Mouse (Mus musculus) stomach, embryonic 15.5 days (tissue): Measurements from ENCODE around the gene Hmgb1. TPM values are rescaled to one million over a fixed set of nuclear protein-coding genes. Genes with fewer than 3 reads are reported as not detected.
A peak's percentile ranks its signal among the peaks of the same experiment; 100 is the strongest.

Experiments
- ATAC-seq: fragments of 200-750 bp; cut with Nextera tagmentation; 2 replicates; pipeline ENCODE4 v1.8.0; 2017; ENCODE audit warnings: low read depth, moderate number of reproducible peaks, moderate TSS enrichment; ENCODE audit not compliant: insufficient read depth, low FRiP score
- H3K27ac ChIP-seq: fragments of 300-500 bp; sonication (generic); 2 replicates; pipeline ENCODE4 v1.5.1; 2015; ENCODE audit warnings: mild to moderate bottlenecking, inconsistent platforms
- H3K27me3 ChIP-seq: fragments of 300-500 bp; sonication (generic); replicated peaks from 2 replicates; pipeline ENCODE4 v1.6.1; 2015; ENCODE audit warnings: inconsistent platforms
- H3K36me3 ChIP-seq: fragments of 300-500 bp; sonication (generic); 2 replicates; pipeline ENCODE4 v1.6.1; 2015; ENCODE audit warnings: inconsistent platforms
- H3K4me1 ChIP-seq: fragments of 300-500 bp; sonication (generic); 2 replicates; pipeline ENCODE4 v1.6.1; 2015; ENCODE audit warnings: inconsistent platforms
- H3K4me2 ChIP-seq: fragments of 300-500 bp; sonication (generic); 2 replicates; pipeline ENCODE4 v1.6.1; 2015; ENCODE audit warnings: mild to moderate bottlenecking, inconsistent platforms
- H3K4me3 ChIP-seq: fragments of 300-500 bp; sonication (generic); replicated peaks from 2 replicates; pipeline ENCODE4 v1.5.1; 2015; ENCODE audit warnings: inconsistent platforms
- H3K9ac ChIP-seq: fragments of 300-500 bp; sonication (generic); 2 replicates; pipeline ENCODE4 v1.6.1; 2015; ENCODE audit warnings: inconsistent platforms
- H3K9me3 ChIP-seq: fragments of 300-500 bp; sonication (generic); 2 replicates; pipeline ENCODE4 v1.6.1; 2016; ENCODE audit warnings: inconsistent platforms
- WGBS: fragments of 180-500 bp; shearing (Covaris S2); methylation state at CpG from one replicate; pipeline ENCODE4 v1.1.7; 2015; 5-methylcytosine and 5-hydroxymethylcytosine counted together
- polyA plus RNA-seq: library from polyadenylated mRNA; unstranded; fragments of >200 nt; fragmentation: Nextera tagmentation; extraction: Ambion mirVana; gene quantifications from 2 replicates; pipeline ENCODE4 v1.2.1, GENCODE M21; 2015

Gene Hmgb1
- polyA plus RNA-seq, 1 experiment from 2014 or later = 1,237 TPM

GRCm38 (mm10) chr5:149114034-149114433 lies 70.3 kb downstream of the Hmgb1 start:
- Histone ChIP-seq H3K4me2 (no peak overlapping the region), H3K36me3 (no peaks in the 10 kb centered on the region), H3K9ac (no peak overlapping the region), H3K4me1 (no peaks in the 10 kb centered on the region), H3K4me3 (no peak overlapping the region), H3K27ac (no peak overlapping the region), H3K27me3 (no peaks in the 10 kb centered on the region), H3K9me3 (no peaks in the 10 kb centered on the region)
- 72% methylated on average over 7 of the region's 7 CpGs for WGBS
- ATAC-seq = no peak

DNA sequence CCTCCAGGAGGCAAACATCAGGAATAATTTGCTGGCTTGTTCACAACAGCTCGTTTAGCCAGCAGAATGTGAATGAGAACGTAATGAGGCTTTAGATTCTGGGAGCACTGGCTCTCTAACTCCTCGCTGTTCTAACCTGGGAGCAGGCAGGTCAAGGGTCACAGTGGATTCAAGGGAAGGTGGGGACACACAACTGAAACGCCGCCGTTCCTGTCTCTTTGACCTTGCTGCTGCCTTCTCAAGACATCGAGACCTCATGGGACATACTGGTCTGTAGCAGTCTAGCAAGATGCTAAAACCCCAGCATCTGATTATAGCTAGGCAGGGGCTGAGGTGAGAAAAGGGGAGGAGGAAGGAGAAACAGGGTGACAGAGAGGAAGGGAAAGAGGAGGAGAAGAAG lies 70.8 kb downstream of the Hmgb1 start:
- Histone ChIP-seq H3K27ac (no peak overlapping the region), H3K4me1 (no peaks in the 10 kb centered on the region), H3K4me3 (no peak overlapping the region), H3K36me3 (no peaks in the 10 kb centered on the region), H3K27me3 (no peaks in the 10 kb centered on the region), H3K9ac (no peak overlapping the region), H3K9me3 (no peaks in the 10 kb centered on the region), H3K4me2 (no peak overlapping the region)
- WGBS = 75% methylated on average over 7 of the region's 7 CpGs
- no peak for ATAC-seq

DNA sequence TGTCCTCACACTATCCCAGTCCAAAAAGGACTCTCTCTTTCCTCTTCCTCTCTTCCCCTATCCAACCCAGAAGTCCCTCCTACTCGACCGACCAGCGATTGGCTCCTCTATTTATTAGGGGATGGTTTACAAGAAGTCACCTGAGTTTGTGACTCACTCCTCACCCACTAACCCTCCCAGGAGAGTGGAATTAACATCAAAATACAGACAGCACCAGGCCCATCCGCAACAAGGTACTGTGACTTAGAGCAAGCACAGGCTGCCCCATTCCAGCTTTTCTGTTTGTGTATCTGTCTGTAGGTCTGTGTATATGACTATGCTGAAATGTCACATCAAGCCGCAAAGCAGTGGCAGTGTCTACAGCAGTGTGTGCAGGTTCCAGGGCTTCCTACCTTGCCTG lies 71.7 kb downstream of the Hmgb1 start:
- ATAC-seq = no peak
- 70% methylated on average over 5 of the region's 5 CpGs for WGBS
- no peaks in the 10 kb centered on the region for H3K4me1 ChIP-seq
- H3K36me3 ChIP-seq = no peaks in the 10 kb centered on the region
- no peak overlapping the region for H3K9ac ChIP-seq
- no peak overlapping the region for H3K4me3 ChIP-seq
- no peak overlapping the region for H3K4me2 ChIP-seq
- no peaks in the 10 kb centered on the region for H3K9me3 ChIP-seq
- H3K27ac ChIP-seq = no peak overlapping the region
- H3K27me3 ChIP-seq = no peaks in the 10 kb centered on the region

- Histone ChIP-seq H3K9me3 (no peaks in the 10 kb centered on the region), H3K36me3 (no peaks in the 10 kb centered on the region), H3K4me3 (no peak overlapping the region), H3K27me3 (no peaks in the 10 kb centered on the region), H3K4me2 (no peak overlapping the region), H3K27ac (no peak overlapping the region), H3K9ac (no peak overlapping the region), H3K4me1 (no peaks in the 10 kb centered on the region)
- ATAC-seq = no peak
- 79% methylated on average over 3 of the region's 3 CpGs for WGBS
Measured at GRCm38 (mm10) chr5:149109220-149109619, 75.1 kb downstream of the Hmgb1 start.

DNA sequence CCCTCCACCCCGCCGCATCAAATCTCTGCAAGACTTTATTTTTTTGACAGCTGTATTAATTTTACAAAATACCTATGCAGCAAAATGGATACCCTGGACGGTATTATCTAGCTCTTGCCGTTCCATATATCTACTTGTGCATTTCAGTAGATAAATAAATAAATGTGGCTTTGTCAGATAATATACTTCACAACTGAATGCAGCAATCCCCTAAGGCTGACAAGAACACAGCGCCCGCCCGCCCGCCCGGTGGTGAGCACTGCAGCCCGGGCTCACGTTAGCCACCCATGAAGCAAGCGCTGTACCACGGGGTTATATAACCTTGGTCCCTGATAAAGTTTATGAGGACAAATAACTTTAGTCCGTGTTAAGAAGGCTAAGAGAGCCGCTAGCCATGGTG lies 76.1 kb downstream of the Hmgb1 start:
- H3K4me3 ChIP-seq = no peak overlapping the region
- H3K27ac ChIP-seq = no peak overlapping the region
- H3K9me3 ChIP-seq = no peaks in the 10 kb centered on the region
- no peaks in the 10 kb centered on the region for H3K4me1 ChIP-seq
- H3K9ac ChIP-seq = no peak overlapping the region
- ATAC-seq = peak; percentile 36; the same call in 1 of the 2 replicates
- 72% methylated on average over 15 of the region's 15 CpGs for WGBS
- no peaks in the 10 kb centered on the region for H3K27me3 ChIP-seq
- H3K36me3 ChIP-seq = no peaks in the 10 kb centered on the region
- H3K4me2 ChIP-seq = no peak overlapping the region

- Histone ChIP-seq H3K9ac (no peak overlapping the region), H3K27ac (no peak overlapping the region), H3K4me2 (no peak overlapping the region), H3K27me3 (no peaks in the 10 kb centered on the region), H3K9me3 (no peaks in the 10 kb centered on the region), H3K4me3 (no peak overlapping the region), H3K4me1 (no peaks in the 10 kb centered on the region), H3K36me3 (no peaks in the 10 kb centered on the region)
- ATAC-seq = no peak
- 41% methylated on average over 3 of the region's 3 CpGs for WGBS
Measured at GRCm38 (mm10) chr5:149107566-149107965, 76.7 kb downstream of the Hmgb1 start.

DNA sequence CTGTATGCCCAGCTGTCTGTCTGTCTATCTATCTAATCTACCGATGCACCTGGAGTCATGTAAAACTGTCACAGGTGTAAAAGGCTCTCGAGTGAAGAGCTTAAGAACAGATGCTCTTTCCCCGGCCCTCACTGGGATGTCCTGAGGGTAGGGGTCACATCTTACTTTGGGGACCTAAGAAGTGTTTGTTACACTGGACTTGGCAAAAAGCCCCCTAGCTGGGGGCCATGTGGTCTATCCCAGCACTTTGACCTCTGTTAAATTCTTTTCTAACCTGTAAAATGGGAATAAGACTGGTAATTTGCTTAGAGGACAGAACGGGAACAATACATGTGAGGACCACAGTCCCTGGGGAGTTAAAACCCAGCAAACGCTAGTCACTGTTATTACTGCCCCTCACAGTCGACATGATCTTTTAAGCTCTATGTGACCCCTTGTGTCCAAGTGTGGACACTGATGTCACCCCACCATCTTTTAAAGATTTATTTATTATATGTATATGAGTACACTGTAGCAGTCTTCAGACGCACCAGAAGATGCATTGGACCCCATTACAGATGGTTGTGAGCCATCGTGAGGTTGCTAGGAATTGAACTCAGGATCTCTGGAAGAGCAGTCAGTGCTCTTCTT lies 80.1 kb downstream of the Hmgb1 start:
- H3K36me3 ChIP-seq = no peaks in the 10 kb centered on the region
- WGBS = 81% methylated on average over 8 of the region's 8 CpGs

DNA sequence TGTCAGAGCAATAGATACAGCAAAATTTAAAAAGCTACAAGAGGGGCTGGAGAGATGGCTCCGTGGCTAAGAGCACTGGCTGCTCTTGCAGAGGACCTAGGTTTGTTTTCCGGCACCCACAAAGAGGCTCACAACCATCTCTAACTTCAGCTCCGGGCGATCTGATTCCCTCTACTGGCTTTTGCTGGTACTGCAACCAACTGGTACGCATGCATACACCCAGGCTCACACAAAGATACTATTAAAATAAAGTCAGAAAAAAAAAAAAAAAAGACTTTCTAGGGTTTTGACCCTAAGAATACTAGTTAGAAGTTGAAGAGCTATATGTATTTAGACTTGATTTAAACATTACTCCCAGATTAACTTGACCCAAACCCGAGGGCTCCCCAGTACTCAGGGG lies 82.4 kb downstream of the Hmgb1 start:
- Histone ChIP-seq H3K4me3 (no peak overlapping the region), H3K4me1 (no peaks in the 10 kb centered on the region), H3K27me3 (no peaks in the 10 kb centered on the region), H3K4me2 (no peak overlapping the region), H3K36me3 (no peaks in the 10 kb centered on the region), H3K27ac (no peak overlapping the region), H3K9me3 (no peaks in the 10 kb centered on the region), H3K9ac (no peak overlapping the region)
- no peak for ATAC-seq
- WGBS = 82% methylated on average over 6 of the region's 6 CpGs

More for the DNA sequence above, 80.1 kb downstream of the Hmgb1 start:
- Histone ChIP-seq H3K9me3 (no peaks in the 10 kb centered on the region), H3K4me3 (no peak overlapping the region), H3K9ac (no peak overlapping the region), H3K27me3 (no peaks in the 10 kb centered on the region), H3K4me1 (no peaks in the 10 kb centered on the region), H3K27ac (no peak overlapping the region), H3K4me2 (no peak overlapping the region)
- no peak for ATAC-seq

DNA sequence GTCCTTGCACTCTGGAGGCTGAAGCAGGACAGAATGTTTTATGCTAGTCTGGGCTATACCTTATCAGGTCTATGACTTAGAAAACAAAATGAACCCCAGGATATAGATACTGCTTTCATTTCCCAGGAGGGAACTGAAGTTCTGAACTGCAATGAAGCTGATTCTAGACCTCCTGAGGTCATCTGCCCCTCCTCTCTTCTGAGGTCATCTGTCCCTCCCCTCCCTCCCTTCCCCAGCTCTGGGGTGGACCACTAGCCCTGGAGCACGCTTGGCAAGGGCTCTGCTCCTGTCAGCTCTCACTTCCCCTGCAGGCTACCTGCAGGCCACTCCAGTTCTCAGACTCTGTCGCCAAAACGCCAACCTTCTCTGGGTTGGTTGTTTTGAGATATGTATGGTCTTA lies 84.2 kb downstream of the Hmgb1 start:
- no peaks in the 10 kb centered on the region for H3K36me3 ChIP-seq
- H3K4me2 ChIP-seq = no peak overlapping the region
- no peak overlapping the region for H3K9ac ChIP-seq
- no peak overlapping the region for H3K4me3 ChIP-seq
- no peaks in the 10 kb centered on the region for H3K4me1 ChIP-seq
- H3K27me3 ChIP-seq = no peaks in the 10 kb centered on the region
- H3K9me3 ChIP-seq = no peaks in the 10 kb centered on the region
- H3K27ac ChIP-seq = no peak overlapping the region
- ATAC-seq = no peak
- 76% methylated on average over 3 of the region's 3 CpGs for WGBS

GRCm38 (mm10) chr5:149099009-149099408 lies 85.3 kb downstream of the Hmgb1 start:
- Histone ChIP-seq H3K27me3 (no peaks in the 10 kb centered on the region), H3K4me2 (no peak overlapping the region), H3K9me3 (no peaks in the 10 kb centered on the region), H3K4me3 (no peak overlapping the region), H3K9ac (no peak overlapping the region), H3K27ac (no peak overlapping the region), H3K36me3 (no peaks in the 10 kb centered on the region), H3K4me1 (no peaks in the 10 kb centered on the region)
- 57% methylated on average over 1 of the region's 1 CpGs for WGBS
- no peak for ATAC-seq

GRCm38 (mm10) chr5:149097841-149098240 lies 86.4 kb downstream of the Hmgb1 start:
- H3K4me2 ChIP-seq = no peak overlapping the region
- no peaks in the 10 kb centered on the region for H3K27me3 ChIP-seq
- no peak overlapping the region for H3K9ac ChIP-seq
- WGBS = 88% methylated on average over 5 of the region's 5 CpGs
- H3K4me3 ChIP-seq = no peak overlapping the region
- H3K9me3 ChIP-seq = no peaks in the 10 kb centered on the region
- H3K4me1 ChIP-seq = no peaks in the 10 kb centered on the region
- ATAC-seq = no peak
- no peaks in the 10 kb centered on the region for H3K36me3 ChIP-seq
- H3K27ac ChIP-seq = no peak overlapping the region

- no peaks in the 10 kb centered on the region for H3K9me3 ChIP-seq
- WGBS = 51% methylated on average over 11 of the region's 11 CpGs
- no peak overlapping the region for H3K4me2 ChIP-seq
- H3K36me3 ChIP-seq = no peaks in the 10 kb centered on the region
- no peaks in the 10 kb centered on the region for H3K4me1 ChIP-seq
- no peak for ATAC-seq
- H3K27ac ChIP-seq = no peak overlapping the region
- no peak overlapping the region for H3K9ac ChIP-seq
- no peaks in the 10 kb centered on the region for H3K27me3 ChIP-seq
- no peak overlapping the region for H3K4me3 ChIP-seq
Measured at GRCm38 (mm10) chr5:149096284-149096683, 88.0 kb downstream of the Hmgb1 start.

DNA sequence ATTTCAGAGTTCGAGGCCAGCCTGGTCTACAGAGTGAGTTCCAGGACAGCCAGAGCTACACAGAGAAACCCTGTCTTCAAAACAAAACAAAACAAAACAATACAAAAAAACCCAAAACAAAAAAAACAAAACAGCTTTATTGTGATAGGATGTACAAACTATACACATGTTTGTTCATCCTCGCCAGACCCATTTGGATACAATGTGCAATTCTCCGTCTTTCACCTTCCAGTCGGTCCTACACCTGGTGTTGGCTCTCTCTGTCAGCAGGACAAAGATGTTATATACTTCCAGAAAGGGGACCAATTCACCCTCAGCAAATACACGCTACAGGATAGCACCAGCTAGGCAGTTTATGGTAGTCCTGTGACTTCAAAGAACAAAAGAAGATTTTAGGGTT lies 91.4 kb downstream of the Hmgb1 start:
- ATAC-seq = no peak

More for the DNA sequence above, 91.4 kb downstream of the Hmgb1 start:
- Histone ChIP-seq H3K27ac (no peak overlapping the region), H3K36me3 (no peaks in the 10 kb centered on the region), H3K27me3 (no peaks in the 10 kb centered on the region), H3K9ac (no peak overlapping the region), H3K9me3 (no peaks in the 10 kb centered on the region), H3K4me2 (no peak overlapping the region), H3K4me3 (no peak overlapping the region), H3K4me1 (no peaks in the 10 kb centered on the region)
- 87% methylated on average over 5 of the region's 5 CpGs for WGBS
